Mouse (Mus musculus) thymus, adult 2 months (tissue): ENCODE results near the gene Stpg4. TPM values are rescaled to one million over a fixed set of nuclear protein-coding genes. Genes with fewer than 3 reads are reported as not detected.

Experiments
- DNase-seq: peaks from one replicate; pipeline ENCODE4 v3.0.0; 2021
- H3K27ac ChIP-seq: fragments of 200-500 bp; 2 replicates; pipeline ENCODE4 v1.5.1; 2012; ENCODE audit warnings: low read length, control low read depth; ENCODE audit not compliant: control insufficient read depth, insufficient read depth
- H3K27me3 ChIP-seq: fragments of 200-500 bp; 2 replicates; pipeline ENCODE4 v1.6.1; 2012; ENCODE audit warnings: mild to moderate bottlenecking, low read length, moderate library complexity, mixed read lengths; ENCODE audit not compliant: control insufficient read depth, insufficient read depth
- H3K36me3 ChIP-seq: fragments of 200-500 bp; 2 replicates; pipeline ENCODE4 v1.6.1; 2012; ENCODE audit warnings: mild to moderate bottlenecking, low read length, moderate library complexity; ENCODE audit not compliant: control insufficient read depth, insufficient read depth
- H3K4me1 ChIP-seq: fragments of 200-500 bp; replicated peaks from 2 replicates; pipeline ENCODE4 v1.6.1; 2012; ENCODE audit warnings: low read length; ENCODE audit not compliant: control insufficient read depth, insufficient read depth
- H3K4me3 ChIP-seq: fragments of 200-500 bp; 2 replicates; pipeline ENCODE4 v1.5.1; 2012; ENCODE audit warnings: mild to moderate bottlenecking, low read length, control low read depth, moderate library complexity; ENCODE audit not compliant: control insufficient read depth, insufficient read depth
- CTCF ChIP-seq: fragments of 200-500 bp; IDR thresholded peaks from 2 replicates; pipeline ENCODE4 v1.5.1; 2012; ENCODE audit warnings: mild to moderate bottlenecking, control low read depth, low read length, moderate library complexity, borderline replicate concordance; ENCODE audit not compliant: control insufficient read depth, poor library complexity, insufficient read depth; ENCODE audit errors: extremely low read depth
- POLR2A ChIP-seq: fragments of 200-500 bp; IDR thresholded peaks from 2 replicates; pipeline ENCODE4 v1.6.1; 2012; ENCODE audit warnings: mild to moderate bottlenecking, low read length, control low read depth, moderate library complexity; ENCODE audit not compliant: control insufficient read depth, poor library complexity, insufficient read depth; ENCODE audit errors: extremely low read depth
- WGBS: fragments of 180-500 bp; shearing (Covaris S2); methylation state at CpG from one replicate; pipeline ENCODE4 v1.1.7; 2018; 5-methylcytosine and 5-hydroxymethylcytosine counted together
- polyA plus RNA-seq: library from polyadenylated mRNA; depleted of rRNA; stranded (reverse); fragments of >200 nt; gene quantifications from 2 replicates; pipeline ENCODE4 v1.2.3, GENCODE M21; 2012; rRNA removed

The Stpg4 gene
- polyA plus RNA-seq, 1 experiment: 0.24 TPM

DNA sequence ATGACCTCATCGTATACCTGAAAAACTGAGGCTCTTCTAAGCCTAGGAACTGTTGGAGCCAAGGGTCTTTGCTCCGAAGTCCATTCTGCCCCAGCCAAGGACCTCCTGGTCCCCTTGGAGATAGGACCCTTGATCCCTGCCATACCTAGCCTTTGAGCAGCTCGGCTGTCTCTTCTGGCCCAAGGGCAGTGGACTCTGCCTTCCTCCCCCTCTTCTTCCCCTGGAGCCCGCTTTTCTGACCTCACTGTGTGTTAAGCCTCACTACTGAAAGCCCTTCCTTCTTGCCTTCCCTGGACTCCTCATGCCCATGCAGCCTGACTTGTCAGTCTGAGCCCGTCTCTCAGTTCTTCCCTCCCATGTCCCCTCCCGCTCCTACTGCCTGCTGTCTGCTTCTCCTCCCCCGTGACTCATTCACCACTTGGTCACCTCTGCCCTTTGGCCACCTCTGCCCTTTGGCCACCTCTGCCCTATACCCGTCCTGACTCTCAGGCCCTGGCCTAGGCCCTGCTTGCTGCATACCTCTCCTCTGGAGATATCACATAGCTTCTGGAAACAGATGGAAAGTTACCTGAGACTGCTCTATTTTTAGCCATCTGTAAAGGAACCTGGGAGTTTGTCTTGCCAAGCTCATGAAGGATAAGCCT, 84.4 kb downstream of the Stpg4 start:
- Histone ChIP-seq H3K4me3 (no peak overlapping the region), H3K27ac (no peak overlapping the region), H3K4me1 (peaks cover 39% of the 10 kb centered on the region), H3K36me3 (no peaks in the 10 kb centered on the region), H3K27me3 (no peaks in the 10 kb centered on the region)
- WGBS: 95% methylated on average over 8 of the region's 8 CpGs
- DNase-seq: no peak
- TF ChIP-seq CTCF (no peak), POLR2A (no peak)

Other genes with a start within 250 kb of the Stpg4 start
- 46.7 and 48.7 TPM in 2 replicates for gene Mcfd2, start 161.8 kb downstream of the Stpg4 start, polyA plus RNA-seq
- gene Ttc7, start 144.9 kb downstream of the Stpg4 start, polyA plus RNA-seq: 93.6 and 148 TPM in 2 replicates
- gene Calm2, start 19.2 kb upstream of the Stpg4 start, polyA plus RNA-seq: 57.1 and 57.3 TPM in 2 replicates
- gene Epcam, start 208.2 kb upstream of the Stpg4 start, polyA plus RNA-seq: 29.3 and 37.4 TPM in 2 replicates
- gene Msh2, start 244.6 kb upstream of the Stpg4 start, polyA plus RNA-seq: 17.8 and 22.8 TPM in 2 replicates